Mouse (Mus musculus) kidney, embryonic 16.5 days (tissue): Measurements from ENCODE around the gene Irx1. TPM values are rescaled to one million over a fixed set of nuclear protein-coding genes. Genes with fewer than 3 reads are reported as not detected.

Experiments used
- ATAC-seq: fragments of 200-750 bp; cut with Nextera tagmentation; 2 replicates; pipeline ENCODE4 v1.8.0; 2017; ENCODE audit warnings: moderate TSS enrichment; ENCODE audit not compliant: low FRiP score, low TSS enrichment
- H3K27ac ChIP-seq: fragments of 300-500 bp; sonication (generic); 2 replicates; pipeline ENCODE4 v1.5.1; 2014; ENCODE audit warnings: low read length
- H3K27me3 ChIP-seq: fragments of 300-500 bp; sonication (generic); 2 replicates; pipeline ENCODE4 v1.6.1; 2014; ENCODE audit warnings: low read length, control low read depth, mixed read lengths; ENCODE audit not compliant: insufficient read depth
- H3K36me3 ChIP-seq: fragments of 300-500 bp; sonication (generic); 2 replicates; pipeline ENCODE4 v1.6.1; 2014; ENCODE audit warnings: low read length, control low read depth, mixed read lengths; ENCODE audit not compliant: insufficient read depth
- H3K4me1 ChIP-seq: fragments of 300-500 bp; sonication (generic); 2 replicates; pipeline ENCODE4 v1.6.1; 2014; ENCODE audit warnings: low read length, control low read depth, mixed read lengths; ENCODE audit not compliant: insufficient read depth
- H3K4me2 ChIP-seq: fragments of 300-500 bp; sonication (generic); replicated peaks from 2 replicates; pipeline ENCODE4 v1.6.1; 2014; ENCODE audit warnings: low read depth, low read length
- H3K4me3 ChIP-seq: fragments of 300-500 bp; sonication (generic); 2 replicates; pipeline ENCODE4 v1.5.1; 2014; ENCODE audit warnings: mild to moderate bottlenecking, low read length
- H3K9ac ChIP-seq: fragments of 300-500 bp; sonication (generic); replicated peaks from 2 replicates; pipeline ENCODE4 v1.6.1; 2014; ENCODE audit warnings: low read length
- H3K9me3 ChIP-seq: fragments of 300-500 bp; sonication (generic); 2 replicates; pipeline ENCODE4 v1.6.1; 2016; ENCODE audit warnings: low read length, control low read depth
- WGBS: fragments of 180-500 bp; shearing (Covaris S2); extraction: QIAGEN DNeasy Blood & Tissue Kit; methylation state at CpG from one replicate; pipeline ENCODE4 v1.1.7; 2014; 5-methylcytosine and 5-hydroxymethylcytosine counted together
- polyA plus RNA-seq: library from polyadenylated mRNA; unstranded; fragments of >200 nt; fragmentation: Nextera tagmentation; extraction: Ambion mirVana; gene quantifications from 2 replicates; pipeline ENCODE4 v1.2.1, GENCODE M21; 2015

Gene Irx1
- polyA plus RNA-seq, 1 experiment from 2014 or later = 3.5 TPM

DNA sequence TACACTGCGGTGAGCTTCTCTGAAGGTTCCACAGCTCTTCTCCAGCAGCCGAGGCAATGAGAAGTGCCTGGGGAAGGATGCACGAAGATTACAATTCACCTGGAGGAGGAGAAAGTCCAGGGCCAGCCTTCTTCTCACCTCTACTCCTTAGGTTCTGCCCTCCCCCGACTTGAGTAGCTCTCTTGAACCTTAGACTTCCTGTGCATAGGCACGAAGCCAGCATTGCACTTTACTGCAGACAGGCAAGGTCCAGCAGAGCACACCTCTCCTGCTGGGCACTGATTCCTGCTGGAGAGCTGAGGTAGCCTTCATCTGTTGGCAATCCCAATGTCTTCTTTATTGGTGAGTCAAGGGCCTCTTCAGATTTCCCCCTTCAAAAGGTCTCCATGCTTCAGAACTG, 13.7 kb downstream of the Irx1 start:
- Histone ChIP-seq H3K4me1 (no peaks in the 10 kb centered on the region), H3K9ac (no peak overlapping the region), H3K4me3 (no peak overlapping the region), H3K36me3 (no peaks in the 10 kb centered on the region), H3K27ac (no peak overlapping the region), H3K4me2 (no peak overlapping the region), H3K9me3 (no peaks in the 10 kb centered on the region), H3K27me3 (peaks cover 66% of the 10 kb centered on the region)
- ATAC-seq = no peak
- 59% methylated on average over 5 of the region's 5 CpGs for WGBS

DNA sequence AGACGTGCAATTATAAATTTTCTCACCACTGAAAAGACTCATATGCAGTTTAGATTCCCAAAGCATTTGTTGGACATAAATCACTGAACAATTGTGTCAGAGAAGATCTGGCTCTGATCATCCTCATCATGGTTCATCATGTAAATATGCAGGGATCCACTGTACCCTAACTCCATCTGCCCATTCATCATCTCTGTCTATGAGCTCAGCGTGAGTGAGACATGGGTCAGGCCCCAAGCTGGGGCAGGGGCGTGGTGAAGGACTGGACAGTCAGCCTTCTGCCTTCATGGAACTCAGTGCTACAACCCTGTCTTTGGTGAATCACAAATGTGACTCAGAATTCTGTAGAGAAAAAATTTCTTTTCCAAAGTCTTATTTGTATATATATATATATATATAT, 53.2 kb downstream of the Irx1 start:
- WGBS = 79% methylated on average over 3 of the region's 3 CpGs

More for the DNA sequence above, 53.2 kb downstream of the Irx1 start:
- Histone ChIP-seq H3K27me3 (0 out of 2 replicates have a peak, but pooled peaks cover 4% of the 10 kb centered on the region), H3K9ac (no peak overlapping the region), H3K4me3 (no peak overlapping the region), H3K9me3 (no peaks in the 10 kb centered on the region), H3K4me2 (no peak overlapping the region), H3K27ac (no peak overlapping the region), H3K36me3 (no peaks in the 10 kb centered on the region), H3K4me1 (no peaks in the 10 kb centered on the region)
- ATAC-seq = no peak
